20 mouse cellular contexts compared by ENCODE assay signal in the genomic region with DNA sequence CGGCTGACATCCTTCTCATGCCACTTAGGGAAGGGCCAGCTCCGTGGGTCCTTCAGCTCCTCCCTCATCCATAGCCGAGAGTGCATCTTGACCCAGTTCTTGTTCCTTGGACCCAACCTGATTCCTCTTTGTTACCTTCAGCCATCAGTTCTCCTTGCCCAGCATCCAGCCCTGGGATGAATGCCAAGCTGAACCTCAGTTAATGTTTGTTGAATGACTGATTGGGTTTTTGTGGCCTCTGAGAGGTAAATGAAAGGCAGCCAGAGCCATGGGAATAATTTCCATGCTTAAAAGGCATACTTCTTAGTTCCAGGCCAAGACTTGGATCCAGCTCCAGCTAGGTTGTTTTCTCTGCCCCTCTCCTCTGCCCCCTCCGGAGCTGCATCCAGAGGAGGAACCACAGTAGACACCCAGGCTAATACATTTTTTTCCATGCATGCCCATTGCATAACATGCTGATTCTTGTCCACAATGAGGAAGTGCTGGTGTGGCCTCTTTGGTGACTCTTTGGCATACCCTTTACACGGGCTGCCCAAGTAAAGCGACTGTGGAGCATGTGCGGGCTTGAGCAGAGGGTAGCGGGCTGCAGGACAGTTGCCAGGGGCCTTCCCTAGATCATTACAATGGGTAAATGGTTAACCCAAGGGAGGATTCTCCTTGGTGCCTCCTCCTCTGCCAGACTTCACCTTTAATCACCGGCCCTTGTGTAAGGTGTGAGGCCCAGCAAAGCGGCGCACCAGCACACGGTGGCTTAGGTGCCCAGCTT. TPM values are rescaled to one million over a fixed set of nuclear protein-coding genes. Genes with fewer than 3 reads are reported as not detected.
A peak's percentile ranks its signal among the peaks of the same experiment; 100 is the strongest.
DNase-seq lines count a peak whose midpoint lies in the region; ATAC-seq and TF ChIP-seq lines count a peak whose summit lies in the region.
"Had no signal": no experiment of that assay in that cellular context is flagged by ENCODE, and none has a peak within 500 bp of the region (broad histone marks: within the 10 kb centered on the region; RNA-seq: fewer than 3 reads in every experiment).

No protein-coding gene starts in this region.

- H3K4me3 ChIP-seq in lung, postnatal 0 days (ENCODE audit: low read depth, low read length), result no peak overlapping the region
- no peak overlapping the region for H3K4me3 ChIP-seq in intestine, embryonic 15.5 days (replicated peaks)
- no peak overlapping the region for H3K4me3 ChIP-seq in stomach, embryonic 16.5 days (replicated peaks; ENCODE audit: low read length)
- H3K4me3 ChIP-seq in heart, embryonic 12.5 days, result no peak overlapping the region
- H3K4me3 ChIP-seq: embryonic facial prominence, embryonic 12.5 days; forebrain, embryonic 12.5 days; midbrain, embryonic 15.5 days; stomach, embryonic 15.5 days had no signal

- no peak overlapping the region for H3K4me2 ChIP-seq in lung, postnatal 0 days (replicated peaks; ENCODE audit: low read depth, low read length)
- H3K4me2 ChIP-seq in intestine, embryonic 15.5 days (replicated peaks), result no peak overlapping the region
- H3K4me2 ChIP-seq in stomach, embryonic 16.5 days (ENCODE audit: low read depth, low read length), result no peak overlapping the region
- no peak overlapping the region for H3K4me2 ChIP-seq in heart, embryonic 12.5 days
- H3K4me2 ChIP-seq: embryonic facial prominence, embryonic 12.5 days; forebrain, embryonic 12.5 days; midbrain, embryonic 15.5 days; stomach, embryonic 15.5 days had no signal

- TF ChIP-seq EP300 in lung, postnatal 0 days (IDR thresholded peaks at IDR 0.05), result no peak

- H3K9ac ChIP-seq in lung, postnatal 0 days (replicated peaks; ENCODE audit: low read depth), result no peak overlapping the region
- no peak overlapping the region for H3K9ac ChIP-seq in intestine, embryonic 15.5 days
- H3K9ac ChIP-seq in stomach, embryonic 16.5 days (ENCODE audit: low read length), result no peak overlapping the region
- no peak overlapping the region for H3K9ac ChIP-seq in heart, embryonic 12.5 days
- H3K9ac ChIP-seq: embryonic facial prominence, embryonic 12.5 days; forebrain, embryonic 12.5 days; midbrain, embryonic 15.5 days; stomach, embryonic 15.5 days had no signal

- DNase-seq in lung, postnatal 0 days (ENCODE audit: low spot score), result peak; percentile 53
- DNase-seq in lung, postnatal 25 days (ENCODE audit: low spot score), result no peak
- DNase-seq in kidney, postnatal 10 days, result peak; percentile 76
- DNase-seq in spleen, postnatal 4 days (ENCODE audit: low spot score in 2 of 2), result no peak
- DNase-seq in gastrocnemius, postnatal 36 days, result no peak
- DNase-seq: adrenal gland, postnatal 14 days; cerebellum, adult 18-20 months; gastrocnemius, postnatal 14 days; right cerebral cortex, postnatal 14 days had no signal

- intact Hi-C loops in gastrocnemius, postnatal 36 days (cut with DNase I), result no loop called here

- no peaks in the 10 kb centered on the region for H3K9me3 ChIP-seq in lung, postnatal 0 days (ENCODE audit: low read length)
- no peaks in the 10 kb centered on the region for H3K9me3 ChIP-seq in intestine, embryonic 15.5 days
- no peaks in the 10 kb centered on the region for H3K9me3 ChIP-seq in stomach, embryonic 16.5 days (replicated peaks; ENCODE audit: control insufficient read depth, low read length)
- H3K9me3 ChIP-seq in heart, embryonic 12.5 days (replicated peaks), result no peaks in the 10 kb centered on the region
- H3K9me3 ChIP-seq: embryonic facial prominence, embryonic 12.5 days; forebrain, embryonic 12.5 days; midbrain, embryonic 15.5 days; stomach, embryonic 15.5 days had no signal

- 72% methylated on average over 12 of the region's 12 CpGs for WGBS in lung, postnatal 0 days
- WGBS in intestine, embryonic 15.5 days, result 78% methylated on average over 12 of the region's 12 CpGs
- 74% methylated on average over 12 of the region's 12 CpGs for WGBS in stomach, embryonic 16.5 days
- 92% methylated on average over 12 of the region's 12 CpGs for WGBS in heart, embryonic 12.5 days

- no peak overlapping the region for H3K27ac ChIP-seq in lung, postnatal 0 days (ENCODE audit: low read length)
- no peak overlapping the region for H3K27ac ChIP-seq in intestine, embryonic 15.5 days
- H3K27ac ChIP-seq in stomach, embryonic 16.5 days (ENCODE audit: low read length), result 0 out of 2 replicates have a peak overlapping the region, but pooled peaks have one; percentile 8
- H3K27ac ChIP-seq in heart, embryonic 12.5 days (ENCODE audit: poor library complexity, severe bottlenecking), result no peak overlapping the region
- H3K27ac ChIP-seq: embryonic facial prominence, embryonic 12.5 days; forebrain, embryonic 12.5 days; midbrain, embryonic 15.5 days; stomach, embryonic 15.5 days had no signal

- H3K27me3 ChIP-seq in lung, postnatal 0 days (replicated peaks; ENCODE audit: insufficient read depth, low read length), result no peaks in the 10 kb centered on the region
- H3K27me3 ChIP-seq in intestine, embryonic 15.5 days (replicated peaks), result no peaks in the 10 kb centered on the region
- no peaks in the 10 kb centered on the region for H3K27me3 ChIP-seq in stomach, embryonic 16.5 days (ENCODE audit: control insufficient read depth, insufficient read depth, low read length)
- H3K27me3 ChIP-seq in heart, embryonic 12.5 days (replicated peaks), result peaks cover 72% of the 10 kb centered on the region
- H3K27me3 ChIP-seq: midbrain, embryonic 15.5 days; stomach, embryonic 15.5 days had no signal

- peak; percentile 47 for ATAC-seq in lung, postnatal 0 days
- ATAC-seq in intestine, embryonic 15.5 days, result 0 out of 2 replicates have a peak, but pooled peaks have one; percentile 24
- no peak for ATAC-seq in stomach, embryonic 16.5 days (ENCODE audit: insufficient read depth, low FRiP score)
- no peak for ATAC-seq in heart, embryonic 12.5 days (ENCODE audit: insufficient number of reproducible peaks, low FRiP score)
- ATAC-seq: midbrain, embryonic 15.5 days had no signal

- no peak for TF ChIP-seq CTCF in lung, postnatal 0 days (IDR thresholded peaks at IDR 0.05)

- H3K36me3 ChIP-seq in lung, postnatal 0 days (ENCODE audit: insufficient read depth, low read length), result no peaks in the 10 kb centered on the region
- no peaks in the 10 kb centered on the region for H3K36me3 ChIP-seq in intestine, embryonic 15.5 days
- no peaks in the 10 kb centered on the region for H3K36me3 ChIP-seq in stomach, embryonic 16.5 days (ENCODE audit: control insufficient read depth, insufficient read depth, low read length)
- no peaks in the 10 kb centered on the region for H3K36me3 ChIP-seq in heart, embryonic 12.5 days
- H3K36me3 ChIP-seq: embryonic facial prominence, embryonic 12.5 days; forebrain, embryonic 12.5 days; midbrain, embryonic 15.5 days; stomach, embryonic 15.5 days had no signal

- H3K4me1 ChIP-seq in lung, postnatal 0 days (ENCODE audit: insufficient read depth, low read depth, low read length), result peaks cover 5% of the 10 kb centered on the region; the same call in 1 of the 2 replicates
- peaks cover 16% of the 10 kb centered on the region for H3K4me1 ChIP-seq in intestine, embryonic 15.5 days (replicated peaks)
- H3K4me1 ChIP-seq in stomach, embryonic 16.5 days (ENCODE audit: control insufficient read depth, insufficient read depth, low read length), result peaks cover 8% of the 10 kb centered on the region; the same call in 1 of the 2 replicates
- H3K4me1 ChIP-seq in heart, embryonic 12.5 days (replicated peaks), result peaks cover 34% of the 10 kb centered on the region
- H3K4me1 ChIP-seq: midbrain, embryonic 15.5 days had no signal

RNA-seq across cellular contexts. Expression of gene Tbx2, which starts 20.0 kb away (rescaled TPM):
- polyA plus RNA-seq in lung, postnatal 0 days (2015; fragmentation: Nextera tagmentation; extraction: Ambion mirVana), result 43.6 and 49.6 TPM in 2 replicates
- 4.9 and 5.6 TPM in 2 replicates for polyA plus RNA-seq in intestine, embryonic 15.5 days (2015; fragmentation: Nextera tagmentation; extraction: Ambion mirVana)
- 2.9 and 3.1 TPM in 2 replicates for polyA plus RNA-seq in stomach, embryonic 16.5 days (2015; fragmentation: Nextera tagmentation; extraction: Ambion mirVana)
- 3.2 TPM in 2 replicates for polyA plus RNA-seq in heart, embryonic 12.5 days (2016; fragmentation: Nextera tagmentation; extraction: Ambion mirVana)
- 1 to 10 TPM; 3.0 to 3.7 TPM for total RNA-seq in gastrocnemius, postnatal 36 days (2021)

RNA-seq across cellular contexts. Expression of gene Gm11444, which starts 37.7 kb away (rescaled TPM):
- not detected in 2 replicates for polyA plus RNA-seq in lung, postnatal 0 days (2015; fragmentation: Nextera tagmentation; extraction: Ambion mirVana)
- polyA plus RNA-seq in intestine, embryonic 15.5 days (2015; fragmentation: Nextera tagmentation; extraction: Ambion mirVana), result not detected in 2 replicates
- not detected in 2 replicates for polyA plus RNA-seq in stomach, embryonic 16.5 days (2015; fragmentation: Nextera tagmentation; extraction: Ambion mirVana)
- polyA plus RNA-seq in heart, embryonic 12.5 days (2016; fragmentation: Nextera tagmentation; extraction: Ambion mirVana), result not detected in 2 replicates
- not detected for total RNA-seq in gastrocnemius, postnatal 36 days (2021)
- total RNA-seq: adrenal gland, postnatal 14 days; gastrocnemius, postnatal 14 days; left cerebral cortex, adult 18-20 months had no signal
- polyA plus RNA-seq: embryonic facial prominence, embryonic 12.5 days; forebrain, embryonic 12.5 days; heart, postnatal 0 days; limb, embryonic 14.5 days; midbrain, embryonic 15.5 days; neural tube, embryonic 14.5 days; stomach, embryonic 15.5 days had no signal

Comparison
In these comparisons a context has a peak if more than half of its experiments do, and no peak if none do; other contexts are left out.
1. DNase-seq: peak in lung, postnatal 0 days (single experiment) and kidney, postnatal 10 days (single experiment); none in lung, postnatal 25 days (single experiment), spleen, postnatal 4 days (0 of 2) and gastrocnemius, postnatal 36 days (0 of 2).
2. ATAC-seq: peak in lung, postnatal 0 days (single experiment) and intestine, embryonic 15.5 days (single experiment); none in stomach, embryonic 16.5 days (single experiment) and heart, embryonic 12.5 days (single experiment).